Mouse (Mus musculus) olfactory bulb, adult 2 months (tissue): ENCODE results near the gene Rnf103.

ENCODE experiments used
- CTCF ChIP-seq: fragments of 200-500 bp; IDR thresholded peaks from 2 replicates; pipeline ENCODE4 v1.5.1; 2012; ENCODE audit warnings: low read depth, mild to moderate bottlenecking, low read length, moderate library complexity; ENCODE audit not compliant: insufficient read depth
- POLR2A ChIP-seq: fragments of 200-500 bp; IDR thresholded peaks from 2 replicates; pipeline ENCODE4 v1.6.1; 2012; ENCODE audit warnings: mild to moderate bottlenecking, low read depth, low read length, moderate library complexity; ENCODE audit not compliant: insufficient read depth

DNA sequence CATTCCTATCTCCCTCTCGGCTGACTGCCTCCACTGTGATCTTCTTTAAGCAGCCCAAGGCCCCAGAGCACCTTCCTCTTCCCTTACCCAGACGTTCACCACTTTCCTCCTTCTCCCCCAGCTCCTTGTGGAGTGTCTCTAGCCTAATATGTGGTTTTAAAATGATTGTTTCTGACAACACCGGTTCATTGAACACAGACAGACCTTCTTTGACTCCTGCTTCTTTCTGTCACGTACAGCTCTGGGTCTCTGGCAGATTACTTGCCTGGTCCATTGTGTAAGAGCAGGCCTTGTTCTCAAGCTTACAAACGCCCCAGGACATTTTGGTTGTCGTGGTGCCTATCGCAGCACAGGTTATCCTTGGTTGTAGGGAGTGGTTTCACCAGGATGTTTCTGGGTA is 12.6 kb upstream of the Rnf103 start:
- TF ChIP-seq CTCF (no peak), POLR2A (no peak)
